Mouse (Mus musculus) CD4-positive, CD25-positive, alpha-beta regulatory T cell, adult 2 months (primary cell): ENCODE measurements around the gene Dync2li1.

ENCODE experiments used
- DNase-seq: peaks from one replicate; pipeline ENCODE4 v3.0.0-alpha.2; 2012; ENCODE audit warnings: low read depth, low spot score

Gene Dync2li1

GRCm38 (mm10) chr17:84684284-84684683 is 58.0 kb downstream of the Dync2li1 start:
- no peak for DNase-seq

GRCm38 (mm10) chr17:84685286-84685685 is 59.0 kb downstream of the Dync2li1 start:
- no peak for DNase-seq

GRCm38 (mm10) chr17:84687994-84688393 is 61.7 kb downstream of the Dync2li1 start:
- DNase-seq, result no peak

GRCm38 (mm10) chr17:84688834-84689233 is 62.5 kb downstream of the Dync2li1 start:
- DNase-seq, result no peak

- no peak for DNase-seq
Measured at GRCm38 (mm10) chr17:84689316-84689715, 63.0 kb downstream of the Dync2li1 start.

- DNase-seq, result no peak
Measured at GRCm38 (mm10) chr17:84690111-84690510, 63.8 kb downstream of the Dync2li1 start.

GRCm38 (mm10) chr17:84693741-84694140 is 67.4 kb downstream of the Dync2li1 start:
- no peak for DNase-seq

GRCm38 (mm10) chr17:84696537-84696936 is 70.2 kb downstream of the Dync2li1 start:
- DNase-seq, result no peak

- peak; percentile 58 for DNase-seq
Measured at GRCm38 (mm10) chr17:84698727-84699126, 72.4 kb downstream of the Dync2li1 start.
